Mouse (Mus musculus): Measurements from ENCODE around the gene Slc39a11.

GRCm38 (mm10) chr11:113520373-113520772 lies 129.5 kb downstream of the Slc39a11 start:
- TF ChIP-seq CTCF (IDR thresholded peaks at IDR 0.05) (no peak), EP300 (IDR thresholded peaks at IDR 0.05) (no peak)

All from lung, postnatal 0 days (tissue).